Mouse (Mus musculus): Measurements from ENCODE around the gene Igf1r.

Gene Igf1r

GRCm38 (mm10) chr7:67958045-67958444, 5.4 kb downstream of the Igf1r start:
- peak; percentile 45 for DNase-seq

GRCm38 (mm10) chr7:67960701-67961100, 8.1 kb downstream of the Igf1r start:
- DNase-seq: no peak

GRCm38 (mm10) chr7:67961567-67962267, 9.1 kb downstream of the Igf1r start:
- peak; percentile 85 for DNase-seq

- no peak for DNase-seq
Measured at GRCm38 (mm10) chr7:67963691-67964090, 11.1 kb downstream of the Igf1r start.

- no peak for DNase-seq
Measured at GRCm38 (mm10) chr7:67968394-67968793, 15.8 kb downstream of the Igf1r start.

GRCm38 (mm10) chr7:67969076-67969475, 16.4 kb downstream of the Igf1r start:
- DNase-seq: peak; percentile 64

- DNase-seq: peak; percentile 56
Measured at GRCm38 (mm10) chr7:67973180-67974014, 20.8 kb downstream of the Igf1r start.

GRCm38 (mm10) chr7:67981956-67982355, 29.3 kb downstream of the Igf1r start:
- DNase-seq: no peak

- no peak for DNase-seq
Measured at GRCm38 (mm10) chr7:67982809-67983208, 30.2 kb downstream of the Igf1r start.

GRCm38 (mm10) chr7:67983451-67983850, 30.8 kb downstream of the Igf1r start:
- no peak for DNase-seq

- no peak for DNase-seq
Measured at GRCm38 (mm10) chr7:67985003-67985416, 32.4 kb downstream of the Igf1r start.

- DNase-seq: no peak
Measured at GRCm38 (mm10) chr7:67985511-67985910, 32.9 kb downstream of the Igf1r start.

- no peak for DNase-seq
Measured at GRCm38 (mm10) chr7:67986277-67986676, 33.6 kb downstream of the Igf1r start.

- no peak for DNase-seq
Measured at GRCm38 (mm10) chr7:67986816-67987215, 34.2 kb downstream of the Igf1r start.

GRCm38 (mm10) chr7:67989376-67989775, 36.7 kb downstream of the Igf1r start:
- no peak for DNase-seq

- DNase-seq: no peak
Measured at GRCm38 (mm10) chr7:67993614-67994013, 41.0 kb downstream of the Igf1r start.

- DNase-seq: no peak
Measured at GRCm38 (mm10) chr7:67994346-67994858, 41.8 kb downstream of the Igf1r start.

- DNase-seq: no peak
Measured at GRCm38 (mm10) chr7:67995276-67995675, 42.6 kb downstream of the Igf1r start.

GRCm38 (mm10) chr7:67996202-67996960, 43.8 kb downstream of the Igf1r start:
- no peak for DNase-seq

- DNase-seq: no peak
Measured at GRCm38 (mm10) chr7:68001269-68001668, 48.6 kb downstream of the Igf1r start.

GRCm38 (mm10) chr7:68006074-68006473, 53.4 kb downstream of the Igf1r start:
- DNase-seq: no peak

- no peak for DNase-seq
Measured at GRCm38 (mm10) chr7:68006496-68006895, 53.9 kb downstream of the Igf1r start.

- DNase-seq: no peak
Measured at GRCm38 (mm10) chr7:68009635-68010034, 57.0 kb downstream of the Igf1r start.
